Mouse (Mus musculus) brain, embryonic 14.5 days (tissue): Measurements from ENCODE around the gene Ets2.

ENCODE experiments used
- CTCF ChIP-seq: fragments of 200-500 bp; IDR thresholded peaks from 2 replicates; pipeline ENCODE4 v1.5.1; 2012; ENCODE audit warnings: inconsistent platforms, mild to moderate bottlenecking, moderate library complexity, borderline replicate concordance; ENCODE audit not compliant: insufficient read depth, insufficient read length; ENCODE audit errors: extremely low read depth
- POLR2A ChIP-seq: fragments of 200-500 bp; IDR thresholded peaks from 2 replicates; pipeline ENCODE4 v1.6.1; 2012; ENCODE audit warnings: mild to moderate bottlenecking, inconsistent platforms, borderline replicate concordance; ENCODE audit not compliant: poor library complexity, insufficient read depth, insufficient read length, severe bottlenecking; ENCODE audit errors: extremely low read depth

DNA sequence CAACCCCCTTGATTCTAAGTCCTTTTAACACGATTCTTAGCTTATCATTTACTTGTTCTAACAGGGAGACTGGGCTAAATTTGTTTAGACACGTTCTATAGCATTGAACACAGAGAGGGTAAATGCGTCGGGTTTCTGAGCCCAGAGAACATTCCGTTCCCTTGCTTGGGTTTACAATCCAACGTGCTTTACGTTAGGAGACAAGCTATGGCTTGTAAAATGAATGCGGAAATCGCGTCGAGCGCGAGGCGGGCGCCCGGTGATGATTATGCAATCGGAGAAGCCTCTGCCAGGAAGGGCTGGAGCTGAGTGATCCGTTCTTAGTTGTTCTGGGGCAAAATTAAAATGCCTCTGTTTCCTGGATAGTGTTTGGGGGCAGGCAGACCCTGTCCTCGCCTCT lies 42.4 kb upstream of the Ets2 start:
- TF ChIP-seq CTCF (no peak), POLR2A (no peak)
